Mouse (Mus musculus) midbrain, embryonic 14.5 days (tissue): ENCODE results near the gene Fzr1. TPM values are rescaled to one million over a fixed set of nuclear protein-coding genes. Genes with fewer than 3 reads are reported as not detected.
A peak's percentile ranks its signal among the peaks of the same experiment; 100 is the strongest.

Experiments used
- ATAC-seq: fragments of 200-750 bp; cut with Nextera tagmentation; 2 replicates; pipeline ENCODE4 v1.8.0; 2017; ENCODE audit warnings: moderate number of reproducible peaks, moderate library complexity; ENCODE audit not compliant: low FRiP score, low TSS enrichment
- DNase-seq: peaks from one replicate; pipeline ENCODE4 v3.0.0-alpha.2; 2015
- H3K27ac ChIP-seq: fragments of 300-500 bp; sonication (generic); replicated peaks from 2 replicates; pipeline ENCODE4 v1.5.1; 2014; ENCODE audit warnings: mild to moderate bottlenecking, low read depth, low read length, moderate library complexity
- H3K27me3 ChIP-seq: fragments of 300-500 bp; sonication (generic); 2 replicates; pipeline ENCODE4 v1.6.1; 2014; ENCODE audit warnings: low read length, control low read depth, mixed read lengths; ENCODE audit not compliant: control insufficient read depth, insufficient read depth
- H3K36me3 ChIP-seq: fragments of 300-500 bp; sonication (generic); 2 replicates; pipeline ENCODE4 v1.6.1; 2014; ENCODE audit warnings: low read length, control low read depth; ENCODE audit not compliant: control insufficient read depth, insufficient read depth
- H3K4me1 ChIP-seq: fragments of 300-500 bp; sonication (generic); 2 replicates; pipeline ENCODE4 v1.6.1; 2014; ENCODE audit warnings: mild to moderate bottlenecking, antibody characterized with exemption, low read length, control low read depth; ENCODE audit not compliant: control insufficient read depth, insufficient read depth
- H3K4me2 ChIP-seq: fragments of 300-500 bp; sonication (generic); 2 replicates; pipeline ENCODE4 v1.6.1; 2014; ENCODE audit warnings: mild to moderate bottlenecking, low read length, moderate library complexity
- H3K4me3 ChIP-seq: fragments of 300-500 bp; sonication (generic); replicated peaks from 2 replicates; pipeline ENCODE4 v1.5.1; 2014; ENCODE audit warnings: low read depth, low read length
- H3K9ac ChIP-seq: fragments of 300-500 bp; sonication (generic); replicated peaks from 2 replicates; pipeline ENCODE4 v1.6.1; 2014; ENCODE audit warnings: mild to moderate bottlenecking, low read length, moderate library complexity
- H3K9me3 ChIP-seq: fragments of 300-500 bp; sonication (generic); 2 replicates; pipeline ENCODE4 v1.6.1; 2016; ENCODE audit warnings: low read length, control low read depth, mixed read lengths; ENCODE audit not compliant: control insufficient read depth
- WGBS: fragments of 180-500 bp; shearing (Covaris S2); extraction: QIAGEN DNeasy Blood & Tissue Kit; methylation state at CpG from one replicate; pipeline ENCODE4 v1.1.7; 2014; 5-methylcytosine and 5-hydroxymethylcytosine counted together
- polyA plus RNA-seq: library from polyadenylated mRNA; unstranded; fragments of >200 nt; fragmentation: Nextera tagmentation; extraction: Ambion mirVana; gene quantifications from 2 replicates; pipeline ENCODE4 v1.2.1, GENCODE M21; 2014

Fzr1 gene
- polyA plus RNA-seq, 1 experiment from 2014 or later: 122 TPM

GRCm38 (mm10) chr10:81412586-81413309 lies 34.4 kb upstream of the Fzr1 start:
- 0 out of 2 replicates have a peak overlapping the region, but pooled peaks have one; percentile 37 for H3K27ac ChIP-seq
- H3K9me3 ChIP-seq: no peaks in the 10 kb centered on the region
- no peak overlapping the region for H3K4me3 ChIP-seq
- no peak for ATAC-seq
- 75% methylated on average over 16 of the region's 16 CpGs for WGBS
- H3K36me3 ChIP-seq: 0 out of 2 replicates have a peak, but pooled peaks cover 6% of the 10 kb centered on the region
- no peak overlapping the region for H3K4me2 ChIP-seq
- H3K27me3 ChIP-seq: peaks cover 10% of the 10 kb centered on the region; the same call in 1 of the 2 replicates
- H3K4me1 ChIP-seq: peaks cover 22% of the 10 kb centered on the region
- no peak for DNase-seq
- no peak overlapping the region for H3K9ac ChIP-seq

GRCm38 (mm10) chr10:81411471-81412400 lies 33.4 kb upstream of the Fzr1 start:
- H3K9me3 ChIP-seq: no peaks in the 10 kb centered on the region
- peaks cover 15% of the 10 kb centered on the region; the same call in 1 of the 2 replicates for H3K27me3 ChIP-seq
- H3K36me3 ChIP-seq: peaks cover 16% of the 10 kb centered on the region
- H3K4me2 ChIP-seq: no peak overlapping the region
- ATAC-seq (no peak), DNase-seq (peak; percentile 59)
- peaks cover 24% of the 10 kb centered on the region for H3K4me1 ChIP-seq
- H3K4me3 ChIP-seq: no peak overlapping the region
- WGBS: 64% methylated on average over 18 of the region's 18 CpGs
- H3K9ac ChIP-seq: no peak overlapping the region
- peak overlapping the region; percentile 45; the same call in 1 of the 2 replicates for H3K27ac ChIP-seq

- Histone ChIP-seq H3K4me3 (no peak overlapping the region), H3K9me3 (no peaks in the 10 kb centered on the region), H3K4me1 (peaks cover 25% of the 10 kb centered on the region), H3K4me2 (no peak overlapping the region), H3K36me3 (peaks cover 20% of the 10 kb centered on the region), H3K9ac (no peak overlapping the region), H3K27ac (peak overlapping the region; percentile 45; the same call in 1 of the 2 replicates), H3K27me3 (peaks cover 18% of the 10 kb centered on the region; the same call in 1 of the 2 replicates)
- DNase-seq (no peak), ATAC-seq (no peak)
- 86% methylated on average over 9 of the region's 9 CpGs for WGBS
These were observed 32.7 kb upstream of the Fzr1 start for GRCm38 (mm10) chr10:81410981-81411380.

- Histone ChIP-seq H3K27me3 (peaks cover 18% of the 10 kb centered on the region; the same call in 1 of the 2 replicates), H3K4me1 (peaks cover 25% of the 10 kb centered on the region), H3K4me3 (no peak overlapping the region), H3K4me2 (no peak overlapping the region), H3K9me3 (no peaks in the 10 kb centered on the region), H3K36me3 (peaks cover 22% of the 10 kb centered on the region), H3K9ac (no peak overlapping the region), H3K27ac (no peak overlapping the region)
- DNase-seq (no peak), ATAC-seq (no peak)
- 69% methylated on average over 4 of the region's 4 CpGs for WGBS
These were observed 32.0 kb upstream of the Fzr1 start for GRCm38 (mm10) chr10:81410350-81410749.

- DNase-seq (no peak), ATAC-seq (no peak)
- H3K27ac ChIP-seq: no peak overlapping the region
- H3K4me1 ChIP-seq: peaks cover 25% of the 10 kb centered on the region
- H3K9ac ChIP-seq: no peak overlapping the region
- H3K9me3 ChIP-seq: no peaks in the 10 kb centered on the region
- peaks cover 18% of the 10 kb centered on the region; the same call in 1 of the 2 replicates for H3K27me3 ChIP-seq
- WGBS: 17% methylated on average over 8 of the region's 8 CpGs
- H3K36me3 ChIP-seq: peaks cover 29% of the 10 kb centered on the region
- H3K4me2 ChIP-seq: no peak overlapping the region
- H3K4me3 ChIP-seq: no peak overlapping the region
These were observed 31.0 kb upstream of the Fzr1 start for GRCm38 (mm10) chr10:81409330-81409729.

- no peaks in the 10 kb centered on the region for H3K9me3 ChIP-seq
- peaks cover 23% of the 10 kb centered on the region for H3K4me1 ChIP-seq
- H3K27ac ChIP-seq: no peak overlapping the region
- no peak overlapping the region for H3K9ac ChIP-seq
- H3K4me3 ChIP-seq: no peak overlapping the region
- 21% methylated on average over 9 of the region's 9 CpGs for WGBS
- no peak overlapping the region for H3K4me2 ChIP-seq
- peaks cover 33% of the 10 kb centered on the region for H3K36me3 ChIP-seq
- peak; percentile 73 for DNase-seq
- peaks cover 18% of the 10 kb centered on the region; the same call in 1 of the 2 replicates for H3K27me3 ChIP-seq
- ATAC-seq: no peak
These were observed 30.6 kb upstream of the Fzr1 start for GRCm38 (mm10) chr10:81408871-81409291.

GRCm38 (mm10) chr10:81408424-81408729 lies 30.1 kb upstream of the Fzr1 start:
- Histone ChIP-seq H3K4me3 (no peak overlapping the region), H3K27me3 (peaks cover 18% of the 10 kb centered on the region; the same call in 1 of the 2 replicates), H3K4me2 (no peak overlapping the region), H3K4me1 (peaks cover 23% of the 10 kb centered on the region), H3K9ac (no peak overlapping the region), H3K27ac (no peak overlapping the region), H3K9me3 (no peaks in the 10 kb centered on the region), H3K36me3 (peaks cover 35% of the 10 kb centered on the region)
- ATAC-seq (no peak), DNase-seq (no peak)
- 39% methylated on average over 13 of the region's 13 CpGs for WGBS

- ATAC-seq (no peak), DNase-seq (peak; percentile 75)
- WGBS: 26% methylated on average over 31 of the region's 31 CpGs
- Histone ChIP-seq H3K27me3 (peaks cover 18% of the 10 kb centered on the region; the same call in 1 of the 2 replicates), H3K9ac (no peak overlapping the region), H3K36me3 (peaks cover 35% of the 10 kb centered on the region), H3K4me3 (0 out of 2 replicates have a peak overlapping the region, but pooled peaks have one; percentile 2), H3K9me3 (no peaks in the 10 kb centered on the region), H3K27ac (no peak overlapping the region), H3K4me2 (peak overlapping the region; percentile 34), H3K4me1 (peaks cover 29% of the 10 kb centered on the region)
These were observed 29.5 kb upstream of the Fzr1 start for GRCm38 (mm10) chr10:81407539-81408423.
